Mouse (Mus musculus) olfactory bulb, adult 2 months (tissue): ENCODE measurements at regions not wholly inside any gene's neighbourhood (a gene's known extent, or its start where the extent isn't known, plus 50 kb on each side); places are given as distances from the start of the nearest gene placed in this dataset.

Experiments
- CTCF ChIP-seq: fragments of 200-500 bp; IDR thresholded peaks from 2 replicates; pipeline ENCODE4 v1.5.1; 2012; ENCODE audit warnings: low read depth, mild to moderate bottlenecking, low read length, moderate library complexity; ENCODE audit not compliant: insufficient read depth
- POLR2A ChIP-seq: fragments of 200-500 bp; IDR thresholded peaks from 2 replicates; pipeline ENCODE4 v1.6.1; 2012; ENCODE audit warnings: mild to moderate bottlenecking, low read depth, low read length, moderate library complexity; ENCODE audit not compliant: insufficient read depth

- TF ChIP-seq CTCF (no peak), POLR2A (no peak)
Measured at GRCm38 (mm10) chr1:7398678-7399218, 2591.1 kb downstream of the Gm37988 start.
